Mouse (Mus musculus) heart, postnatal 0 days (tissue): ENCODE measurements around the gene Retnlg. TPM values are rescaled to one million over a fixed set of nuclear protein-coding genes. Genes with fewer than 3 reads are reported as not detected.

Experiments
- ATAC-seq: fragments of 200-750 bp; cut with Nextera tagmentation; 2 replicates; pipeline ENCODE4 v1.8.0; 2017; ENCODE audit warnings: low read depth, moderate number of reproducible peaks, moderate library complexity; ENCODE audit not compliant: insufficient read depth
- DNase-seq: peaks from one replicate; pipeline ENCODE4 v3.0.0-alpha.2; 2016; ENCODE audit warnings: low spot score
- H3K27ac ChIP-seq: fragments of 300-500 bp; sonication (generic); 2 replicates; pipeline ENCODE4 v1.5.1; 2014; ENCODE audit warnings: low read depth, mild to moderate bottlenecking
- H3K27me3 ChIP-seq: fragments of 300-500 bp; sonication (generic); 2 replicates; pipeline ENCODE4 v1.6.1; 2014; ENCODE audit warnings: low read length, mixed read lengths; ENCODE audit not compliant: control insufficient read depth, insufficient read depth
- H3K36me3 ChIP-seq: fragments of 300-500 bp; sonication (generic); replicated peaks from 2 replicates; pipeline ENCODE4 v1.6.1; 2014; ENCODE audit warnings: low read length, mixed read lengths; ENCODE audit not compliant: control insufficient read depth, insufficient read depth
- H3K4me1 ChIP-seq: fragments of 300-500 bp; sonication (generic); 2 replicates; pipeline ENCODE4 v1.6.1; 2014; ENCODE audit warnings: antibody characterized with exemption; ENCODE audit not compliant: control insufficient read depth, insufficient read depth
- H3K4me2 ChIP-seq: fragments of 300-500 bp; sonication (generic); 2 replicates; pipeline ENCODE4 v1.6.1; 2014; ENCODE audit warnings: low read depth, mild to moderate bottlenecking, low read length, moderate library complexity
- H3K4me3 ChIP-seq: fragments of 300-500 bp; sonication (generic); 2 replicates; pipeline ENCODE4 v1.5.1; 2014; ENCODE audit warnings: low read depth, low read length
- H3K9ac ChIP-seq: fragments of 300-500 bp; sonication (generic); replicated peaks from 2 replicates; pipeline ENCODE4 v1.6.1; 2014; ENCODE audit warnings: low read depth, low read length, mixed read lengths
- H3K9me3 ChIP-seq: fragments of 300-500 bp; sonication (generic); replicated peaks from 2 replicates; pipeline ENCODE4 v1.6.1; 2016; ENCODE audit warnings: low read length; ENCODE audit not compliant: control insufficient read depth
- CTCF ChIP-seq: IDR thresholded peaks from 2 replicates; pipeline ENCODE4 v1.5.1; 2016; ENCODE audit warnings: antibody characterized with exemption, control low read depth, low read depth
- EP300 ChIP-seq: IDR thresholded peaks from 2 replicates; pipeline ENCODE4 v1.6.1; 2016; ENCODE audit warnings: antibody characterized with exemption, low read depth
- whole genome bisulfite sequencing: fragments of 180-500 bp; shearing (Covaris S2); extraction: QIAGEN DNeasy Blood & Tissue Kit; methylation state at CpG from one replicate; pipeline ENCODE4 v1.1.7; 2014; 5-methylcytosine and 5-hydroxymethylcytosine counted together
- polyA plus RNA-seq: library from polyadenylated mRNA; unstranded; fragments of >200 nt; fragmentation: Nextera tagmentation; extraction: Ambion mirVana; gene quantifications from 2 replicates; pipeline ENCODE4 v1.2.1, GENCODE M21; 2015
- total RNA-seq: library from RNA; depleted of rRNA; stranded (reverse); fragments of >200 nt; gene quantifications from 2 replicates; pipeline ENCODE4 v1.2.3, GENCODE M21; 2014; ENCODE audit warnings: low replicate concordance; rRNA removed

Retnlg gene
- total and polyA plus RNA-seq, 2 experiments from 2014 or later, result 3.0 TPM; not detected in 1

- Histone ChIP-seq H3K9me3 (no peaks in the 10 kb centered on the region), H3K4me2 (no peak overlapping the region), H3K4me1 (no peaks in the 10 kb centered on the region), H3K4me3 (no peak overlapping the region), H3K27ac (no peak overlapping the region), H3K36me3 (no peaks in the 10 kb centered on the region), H3K27me3 (no peaks in the 10 kb centered on the region), H3K9ac (no peak overlapping the region)
- DNase-seq, result no peak
- TF ChIP-seq CTCF, result no peak
- no peak for ATAC-seq
- WGBS, result 83% methylated on average over 1 of the region's 1 CpGs
These were observed 667 bp upstream of the Retnlg start for GRCm38 (mm10) chr16:48871754-48872153.

GRCm38 (mm10) chr16:48890733-48891132 is 18.3 kb downstream of the Retnlg start:
- Histone ChIP-seq H3K4me1 (no peaks in the 10 kb centered on the region), H3K36me3 (no peaks in the 10 kb centered on the region), H3K27me3 (no peaks in the 10 kb centered on the region), H3K9me3 (no peaks in the 10 kb centered on the region), H3K4me2 (no peak overlapping the region), H3K9ac (no peak overlapping the region), H3K27ac (no peak overlapping the region), H3K4me3 (no peak overlapping the region)
- 23% methylated on average over 2 of the region's 2 CpGs for WGBS
- TF ChIP-seq EP300 (no peak), CTCF (no peak)
- no peak for DNase-seq
- no peak for ATAC-seq

GRCm38 (mm10) chr16:48899868-48900267 is 27.4 kb downstream of the Retnlg start:
- Histone ChIP-seq H3K27me3 (no peaks in the 10 kb centered on the region), H3K27ac (no peak overlapping the region), H3K9me3 (no peaks in the 10 kb centered on the region), H3K4me1 (no peaks in the 10 kb centered on the region), H3K36me3 (no peaks in the 10 kb centered on the region), H3K9ac (no peak overlapping the region), H3K4me2 (no peak overlapping the region), H3K4me3 (no peak overlapping the region)
- DNase-seq (no peak), ATAC-seq (no peak)
- WGBS, result 43% methylated on average over 1 of the region's 1 CpGs
- TF ChIP-seq CTCF (no peak), EP300 (no peak)

GRCm38 (mm10) chr16:48911184-48911583 is 38.8 kb downstream of the Retnlg start:
- DNase-seq (no peak), ATAC-seq (no peak)
- Histone ChIP-seq H3K4me3 (no peak overlapping the region), H3K27me3 (no peaks in the 10 kb centered on the region), H3K9me3 (no peaks in the 10 kb centered on the region), H3K4me2 (no peak overlapping the region), H3K4me1 (no peaks in the 10 kb centered on the region), H3K27ac (no peak overlapping the region), H3K9ac (no peak overlapping the region), H3K36me3 (no peaks in the 10 kb centered on the region)
- 62% methylated on average over 1 of the region's 1 CpGs for WGBS
- TF ChIP-seq EP300 (no peak), CTCF (no peak)

- Histone ChIP-seq H3K36me3 (no peaks in the 10 kb centered on the region), H3K4me3 (no peak overlapping the region), H3K9me3 (no peaks in the 10 kb centered on the region), H3K4me2 (no peak overlapping the region), H3K4me1 (no peaks in the 10 kb centered on the region), H3K27ac (no peak overlapping the region), H3K9ac (no peak overlapping the region), H3K27me3 (no peaks in the 10 kb centered on the region)
- ATAC-seq, result no peak
- DNase-seq, result no peak
- TF ChIP-seq CTCF (no peak), EP300 (no peak)
- 92% methylated on average over 3 of the region's 3 CpGs for WGBS
These were observed 40.8 kb downstream of the Retnlg start for GRCm38 (mm10) chr16:48913206-48913605.

- peaks cover 29% of the 10 kb centered on the region for H3K36me3 ChIP-seq
These were observed 51.3 kb downstream of the Retnlg start for GRCm38 (mm10) chr16:48923724-48924123.

More at GRCm38 (mm10) chr16:48923724-48924123, 51.3 kb downstream of the Retnlg start:
- H3K9ac ChIP-seq, result no peak overlapping the region
- 54% methylated on average over 1 of the region's 1 CpGs for WGBS
- ATAC-seq (no peak), DNase-seq (no peak)
- no peaks in the 10 kb centered on the region for H3K9me3 ChIP-seq
- H3K4me3 ChIP-seq, result no peak overlapping the region
- TF ChIP-seq CTCF (no peak), EP300 (no peak)
- H3K27me3 ChIP-seq, result no peaks in the 10 kb centered on the region
- H3K4me1 ChIP-seq, result no peaks in the 10 kb centered on the region
- no peak overlapping the region for H3K27ac ChIP-seq
- H3K4me2 ChIP-seq, result no peak overlapping the region

Other genes starting within 250 kb of the Retnlg start
- gene Trat1, start 100.6 kb upstream of the Retnlg start, total RNA-seq, result 1.5 TPM in 1 of 2 replicates, not detected in the other
- gene Trat1, start 100.6 kb upstream of the Retnlg start, polyA plus RNA-seq, result not detected in 2 replicates
- not detected in 2 replicates for gene Retnlb, start 55.8 kb upstream of the Retnlg start, total RNA-seq
- gene Retnlb, start 55.8 kb upstream of the Retnlg start, polyA plus RNA-seq, result not detected in 2 replicates
- gene Retnla, start 30.1 kb upstream of the Retnlg start, total RNA-seq, result not detected in 2 replicates
- 0.20 and 4.7 TPM in 2 replicates for gene Retnla, start 30.1 kb upstream of the Retnlg start, polyA plus RNA-seq
- gene Dzip3, start 121.5 kb downstream of the Retnlg start, total RNA-seq, result 10.8 and 13.3 TPM in 2 replicates
- gene Dzip3, start 121.5 kb downstream of the Retnlg start, polyA plus RNA-seq, result 4.3 and 5.3 TPM in 2 replicates
- 13.1 and 25.9 TPM in 2 replicates for gene Cip2a, start 121.6 kb downstream of the Retnlg start, total RNA-seq
- 5.7 and 6.9 TPM in 2 replicates for gene Cip2a, start 121.6 kb downstream of the Retnlg start, polyA plus RNA-seq
- gene Myh15, start 184.9 kb downstream of the Retnlg start, total RNA-seq, result not detected in 2 replicates
- not detected in 2 replicates for gene Myh15, start 184.9 kb downstream of the Retnlg start, polyA plus RNA-seq